Mouse (Mus musculus): ENCODE results near the gene Avpr1a. TPM values are rescaled to one million over a fixed set of nuclear protein-coding genes. Genes with fewer than 3 reads are reported as not detected.

Gene Avpr1a
- polyA plus RNA-seq (2015; fragmentation: Nextera tagmentation; extraction: Ambion mirVana), result 9.4 and 11.2 TPM in 2 replicates

GRCm38 (mm10) chr10:122447861-122448716 is at the start of gene Avpr1a:
Avpr1a (plus strand) TSS chr10:122448499.

Other genes with a start within 250 kb of the Avpr1a start
- 11.2 and 12.0 TPM in 2 replicates for gene Ppm1h, start 230.3 kb downstream of the Avpr1a start, polyA plus RNA-seq (2015; fragmentation: Nextera tagmentation; extraction: Ambion mirVana)